Mouse (Mus musculus) kidney, postnatal 25 days (tissue): ENCODE data around the gene Daxx.
A peak's percentile ranks its signal among the peaks of the same experiment; 100 is the strongest.

Experiments
- DNase-seq, 2 experiments: peaks; one replicate each; pipeline ENCODE4 v3.0.0; 2021; ENCODE audit warnings: mixed read lengths in 2 of 2

Daxx gene

GRCm38 (mm10) chr17:33947430-33948089 is 38.3 kb downstream of the Daxx start:
- DNase-seq = no peak

GRCm38 (mm10) chr17:33948090-33948904 is 39.1 kb downstream of the Daxx start:
- peak in 1 of 2 experiments; percentile 46 for DNase-seq

- peak in 1 of 2 experiments; percentile 38 for DNase-seq
These were observed 39.8 kb downstream of the Daxx start for GRCm38 (mm10) chr17:33948905-33949537.

- peak in 1 of 2 experiments; percentile 40 for DNase-seq
These were observed 41.0 kb downstream of the Daxx start for GRCm38 (mm10) chr17:33950131-33950625.

GRCm38 (mm10) chr17:33951021-33951946 is 42.1 kb downstream of the Daxx start, which contains the start of gene B3galt4:
B3galt4 (minus strand) TSS chr17:33951488.
- peak; percentile 87 to 90 for DNase-seq

- DNase-seq = peak in 1 of 2 experiments; percentile 31
These were observed 42.8 kb downstream of the Daxx start for GRCm38 (mm10) chr17:33952015-33952414.

GRCm38 (mm10) chr17:33952879-33953278 is 43.7 kb downstream of the Daxx start:
- no peak for DNase-seq

- DNase-seq = no peak
These were observed 44.1 kb downstream of the Daxx start for GRCm38 (mm10) chr17:33953310-33953709.

- DNase-seq = no peak
These were observed 44.8 kb downstream of the Daxx start for GRCm38 (mm10) chr17:33953961-33954565.

GRCm38 (mm10) chr17:33954646-33955554 is 45.7 kb downstream of the Daxx start:
- DNase-seq = peak; percentile 19 to 32

GRCm38 (mm10) chr17:33955555-33956214 is 46.5 kb downstream of the Daxx start, which contains the start of the genes Vps52 and Rps18:
Vps52 (plus strand) TSS chr17:33955812.
Rps18 (minus strand) TSS chr17:33956001.
- peak; percentile 96 for DNase-seq

- no peak for DNase-seq
These were observed 47.1 kb downstream of the Daxx start for GRCm38 (mm10) chr17:33956336-33956735.

GRCm38 (mm10) chr17:33957493-33957892 is 48.3 kb downstream of the Daxx start:
- DNase-seq = no peak

GRCm38 (mm10) chr17:33958451-33958850 is 49.2 kb downstream of the Daxx start:
- peak in 1 of 2 experiments; percentile 36 for DNase-seq

GRCm38 (mm10) chr17:33959135-33959534 is 49.9 kb downstream of the Daxx start:
- peak in 1 of 2 experiments; percentile 45 for DNase-seq

GRCm38 (mm10) chr17:33959948-33960347 is 50.7 kb downstream of the Daxx start:
- peak in 1 of 2 experiments; percentile 30 for DNase-seq

GRCm38 (mm10) chr17:33962876-33963275 is 53.7 kb downstream of the Daxx start:
- no peak for DNase-seq
